Mouse (Mus musculus): Measurements from ENCODE around the gene Rrp7a.

DNA sequence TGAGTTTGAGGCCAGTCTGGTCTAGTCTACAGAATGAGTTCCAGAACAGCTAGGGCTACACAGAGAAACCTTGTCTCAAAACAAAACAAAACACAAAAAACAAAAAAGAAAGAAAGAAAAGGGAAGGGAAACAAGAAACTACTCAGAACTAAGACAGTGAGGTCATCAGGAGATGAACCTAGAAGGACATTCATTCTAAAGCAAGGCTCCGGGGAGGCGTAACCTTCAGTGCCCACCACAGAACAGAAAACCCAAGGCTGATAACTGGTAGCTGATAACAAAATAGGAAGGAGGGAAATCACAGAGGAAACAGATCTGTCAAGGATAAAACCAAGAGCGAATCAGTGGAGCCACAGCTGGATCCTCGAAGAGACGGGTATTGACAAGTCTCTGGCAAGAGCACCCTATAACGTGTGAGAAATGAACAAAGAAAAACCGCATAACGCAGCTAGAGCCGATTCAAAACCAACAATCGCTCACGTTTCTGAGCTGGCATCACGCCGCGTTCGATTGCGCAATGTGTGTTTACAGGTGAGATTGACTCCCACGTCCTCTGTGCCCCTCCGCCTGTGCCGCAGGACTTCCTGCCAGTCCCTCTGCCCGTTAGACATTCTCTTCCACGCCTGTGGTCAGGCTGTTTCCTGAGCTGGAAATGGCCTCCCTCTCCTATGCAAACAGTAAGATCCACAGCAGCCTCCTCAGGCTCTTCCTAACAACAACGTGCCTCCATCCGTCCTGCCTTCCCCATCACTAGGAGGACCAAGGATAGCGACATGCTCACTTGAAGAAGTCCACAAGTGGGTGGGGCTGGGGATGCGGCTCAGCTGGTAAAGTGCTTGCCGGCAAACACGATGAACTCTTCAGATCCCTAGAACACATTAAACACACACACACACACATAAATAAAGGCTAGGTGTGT, 46.7 kb downstream of the Rrp7a start:
- TF ChIP-seq CTCF (IDR thresholded peaks at IDR 0.05; ENCODE audit: extremely low read depth, insufficient read depth, insufficient read length, insufficient replicate concordance) (no peak), POLR2A (IDR thresholded peaks at IDR 0.05; ENCODE audit: low read depth, low read length) (no peak)
